Mouse (Mus musculus) intestine, postnatal 0 days (tissue): ENCODE measurements around the gene Tepsin. TPM values are rescaled to one million over a fixed set of nuclear protein-coding genes. Genes with fewer than 3 reads are reported as not detected.

Source experiments
- ATAC-seq: fragments of 200-750 bp; cut with Nextera tagmentation; 2 replicates; pipeline ENCODE4 v1.8.0; 2017; ENCODE audit warnings: mild to moderate bottlenecking, moderate TSS enrichment, moderate library complexity
- H3K27ac ChIP-seq: fragments of 300-500 bp; sonication (generic); 2 replicates; pipeline ENCODE4 v1.5.1; 2014; ENCODE audit warnings: mild to moderate bottlenecking, low read depth, low read length, moderate library complexity
- H3K27me3 ChIP-seq: fragments of 300-500 bp; sonication (generic); replicated peaks from 2 replicates; pipeline ENCODE4 v1.6.1; 2014; ENCODE audit warnings: low read length, mixed read lengths; ENCODE audit not compliant: control insufficient read depth, insufficient read depth
- H3K36me3 ChIP-seq: fragments of 300-500 bp; sonication (generic); 2 replicates; pipeline ENCODE4 v1.6.1; 2014; ENCODE audit warnings: mild to moderate bottlenecking, moderate library complexity; ENCODE audit not compliant: control insufficient read depth, insufficient read depth
- H3K4me1 ChIP-seq: fragments of 300-500 bp; sonication (generic); replicated peaks from 2 replicates; pipeline ENCODE4 v1.6.1; 2014; ENCODE audit warnings: antibody characterized with exemption, low read length, mixed read lengths; ENCODE audit not compliant: control insufficient read depth, insufficient read depth
- H3K4me2 ChIP-seq: fragments of 300-500 bp; sonication (generic); replicated peaks from 2 replicates; pipeline ENCODE4 v1.6.1; 2014; ENCODE audit warnings: low read depth, mild to moderate bottlenecking, moderate library complexity
- H3K4me3 ChIP-seq: fragments of 300-500 bp; sonication (generic); 2 replicates; pipeline ENCODE4 v1.5.1; 2014; ENCODE audit warnings: low read depth, low read length
- H3K9ac ChIP-seq: fragments of 300-500 bp; sonication (generic); 2 replicates; pipeline ENCODE4 v1.6.1; 2014; ENCODE audit warnings: mild to moderate bottlenecking, low read depth, low read length
- H3K9me3 ChIP-seq: fragments of 300-500 bp; sonication (generic); 2 replicates; pipeline ENCODE4 v1.6.1; 2016; ENCODE audit warnings: mixed run types; ENCODE audit not compliant: control insufficient read depth
- CTCF ChIP-seq: sonication (generic); IDR thresholded peaks from 2 replicates; pipeline ENCODE4 v1.5.1; 2016; ENCODE audit warnings: low read depth, mild to moderate bottlenecking, control low read depth, antibody characterized with exemption, moderate library complexity
- WGBS: fragments of 180-500 bp; shearing (Covaris S2); extraction: QIAGEN DNeasy Blood & Tissue Kit; methylation state at CpG from one replicate; pipeline ENCODE4 v1.1.7; 2014; 5-methylcytosine and 5-hydroxymethylcytosine counted together
- polyA plus RNA-seq: library from polyadenylated mRNA; unstranded; fragments of >200 nt; fragmentation: Nextera tagmentation; extraction: Ambion mirVana; gene quantifications from 2 replicates; pipeline ENCODE4 v1.2.1, GENCODE M21; 2015

Gene Tepsin
- polyA plus RNA-seq, 1 experiment from 2014 or later, result 13.5 TPM

DNA sequence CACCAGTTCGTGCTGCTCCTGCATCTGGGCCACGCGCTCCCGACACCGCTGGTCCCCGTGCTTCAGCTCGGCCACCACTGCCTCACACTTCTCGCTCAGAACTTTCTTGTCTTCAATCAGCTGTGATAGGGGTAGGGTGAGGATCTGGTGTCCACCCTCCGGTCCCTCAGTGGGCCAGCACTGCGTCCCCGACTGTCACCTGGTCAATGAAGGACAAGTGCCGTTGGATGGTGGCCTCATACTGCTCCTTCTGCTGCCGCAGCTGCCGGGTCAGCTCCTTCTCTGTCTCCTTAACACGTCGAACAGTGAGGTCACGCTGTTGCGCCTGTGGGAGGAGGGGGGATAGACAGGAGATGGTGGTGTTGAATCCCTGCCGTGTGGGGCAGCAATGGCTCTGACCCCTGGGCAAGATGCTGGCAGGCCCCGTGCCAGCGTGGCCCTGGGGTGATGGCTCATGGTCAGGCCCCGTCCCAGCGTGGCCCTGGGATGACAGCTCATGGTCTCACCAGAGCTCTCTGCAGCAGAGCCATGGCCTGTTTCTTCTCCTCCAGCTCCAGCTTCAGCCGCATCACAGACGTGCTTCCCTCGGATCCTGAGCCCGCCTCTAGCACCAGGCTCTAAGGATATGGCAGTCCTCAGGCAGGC is 28.1 kb downstream of the Tepsin start:
- 94% methylated on average over 27 of the region's 27 CpGs for WGBS
- TF ChIP-seq CTCF, result no peak
- Histone ChIP-seq H3K4me1 (no peaks in the 10 kb centered on the region), H3K9ac (no peak overlapping the region), H3K9me3 (no peaks in the 10 kb centered on the region), H3K36me3 (peaks cover 60% of the 10 kb centered on the region; the same call in 1 of the 2 replicates), H3K27me3 (no peaks in the 10 kb centered on the region), H3K27ac (no peak overlapping the region), H3K4me2 (no peak overlapping the region), H3K4me3 (no peak overlapping the region)
- no peak for ATAC-seq

DNA sequence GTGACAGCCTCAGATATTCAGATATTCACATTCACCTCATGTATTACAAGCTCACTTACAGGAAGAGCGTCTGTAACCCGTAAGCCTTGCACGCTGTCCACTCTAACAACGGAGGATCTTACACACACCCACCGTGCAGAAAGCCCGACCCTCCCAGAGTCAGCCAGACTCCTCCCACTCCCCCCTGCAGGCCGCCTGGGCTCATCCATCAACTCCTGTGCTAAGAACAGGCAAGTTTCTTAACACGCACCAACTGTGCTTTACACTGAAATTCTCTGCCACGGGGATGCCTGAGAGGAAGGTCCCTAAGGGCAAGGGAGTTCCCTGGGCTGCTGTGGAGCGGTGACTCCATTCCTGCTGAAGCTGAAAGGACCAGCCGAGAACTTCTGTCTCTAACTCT is 29.3 kb downstream of the Tepsin start:
- Histone ChIP-seq H3K4me2 (no peak overlapping the region), H3K27me3 (no peaks in the 10 kb centered on the region), H3K4me1 (no peaks in the 10 kb centered on the region), H3K4me3 (no peak overlapping the region), H3K36me3 (peaks cover 66% of the 10 kb centered on the region; the same call in 1 of the 2 replicates), H3K27ac (no peak overlapping the region), H3K9me3 (no peaks in the 10 kb centered on the region), H3K9ac (no peak overlapping the region)
- ATAC-seq, result no peak
- 56% methylated on average over 11 of the region's 11 CpGs for WGBS
- no peak for TF ChIP-seq CTCF

DNA sequence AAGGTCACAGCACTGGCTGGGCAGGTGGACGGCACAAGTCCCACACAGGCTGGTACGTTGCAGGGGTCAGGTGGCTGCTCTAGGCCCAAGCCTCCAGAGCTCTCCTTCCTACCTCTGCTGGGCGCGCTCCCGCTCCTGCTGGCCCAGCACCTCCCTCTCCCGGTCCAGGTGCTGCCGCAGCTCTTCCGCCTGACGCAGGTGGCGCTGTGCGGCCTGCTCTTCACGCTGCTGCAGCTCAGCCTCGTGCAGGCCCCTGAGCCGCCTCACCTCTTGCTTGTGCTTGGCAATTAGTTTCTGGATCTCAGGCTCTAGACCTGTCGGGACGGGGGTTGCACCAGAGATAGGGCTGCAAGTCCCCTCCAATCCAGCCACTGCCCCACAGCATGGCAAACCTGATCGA is 30.7 kb downstream of the Tepsin start:
- Histone ChIP-seq H3K27me3 (no peaks in the 10 kb centered on the region), H3K4me1 (no peaks in the 10 kb centered on the region), H3K36me3 (peaks cover 67% of the 10 kb centered on the region; the same call in 1 of the 2 replicates), H3K4me2 (no peak overlapping the region), H3K27ac (no peak overlapping the region), H3K4me3 (no peak overlapping the region), H3K9me3 (no peaks in the 10 kb centered on the region), H3K9ac (no peak overlapping the region)
- WGBS, result 53% methylated on average over 17 of the region's 17 CpGs
- peak; percentile 25; the same call in 1 of the 2 replicates for ATAC-seq
- TF ChIP-seq CTCF, result peak; percentile 67

DNA sequence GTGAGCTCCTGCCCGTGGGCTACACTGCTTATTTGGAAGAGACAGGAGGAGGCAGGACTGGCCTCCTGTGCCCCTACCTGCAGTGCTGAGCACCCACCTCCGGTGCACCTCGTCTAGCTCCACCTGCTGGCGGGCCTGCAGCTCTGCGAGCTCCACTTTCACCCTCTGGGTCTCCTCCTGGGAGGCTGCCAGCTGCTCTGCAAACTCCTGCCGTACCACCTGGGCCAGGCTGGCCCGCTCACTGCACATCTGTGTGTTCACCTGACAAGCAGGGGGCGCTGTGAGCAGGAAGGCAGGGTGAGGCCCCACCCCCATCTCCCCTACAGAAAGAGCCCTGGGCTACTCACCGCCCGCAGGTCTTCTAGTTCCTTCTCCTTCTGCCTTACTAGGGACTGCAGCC is 33.2 kb downstream of the Tepsin start:
- Histone ChIP-seq H3K4me3 (no peak overlapping the region), H3K4me1 (no peaks in the 10 kb centered on the region), H3K36me3 (peaks cover 43% of the 10 kb centered on the region; the same call in 1 of the 2 replicates), H3K9me3 (no peaks in the 10 kb centered on the region), H3K27ac (no peak overlapping the region), H3K9ac (no peak overlapping the region), H3K4me2 (no peak overlapping the region), H3K27me3 (no peaks in the 10 kb centered on the region)
- peak; percentile 30; the same call in 1 of the 2 replicates for ATAC-seq
- WGBS, result 36% methylated on average over 10 of the region's 10 CpGs
- TF ChIP-seq CTCF, result peak; percentile 88

DNA sequence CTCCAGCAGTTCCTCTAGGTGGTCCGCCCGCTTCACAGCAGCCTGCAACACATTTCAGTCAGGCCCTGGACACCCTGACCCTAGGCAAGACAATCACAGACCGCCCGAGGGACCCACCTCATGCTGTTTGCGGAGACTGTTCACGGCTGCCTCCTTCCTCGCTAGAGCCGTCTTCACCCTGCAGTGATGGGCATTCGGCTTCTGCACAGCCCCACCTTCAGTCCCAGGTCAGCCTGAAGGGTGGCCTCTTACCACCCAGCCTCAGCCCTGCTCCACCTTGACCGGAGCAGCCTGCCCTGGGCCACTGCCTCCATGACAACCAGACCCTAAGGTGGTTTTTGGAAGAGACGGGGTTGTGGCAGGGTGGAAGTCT is 33.9 kb downstream of the Tepsin start:
- no peak overlapping the region for H3K4me2 ChIP-seq
- TF ChIP-seq CTCF, result no peak
- H3K27me3 ChIP-seq, result no peaks in the 10 kb centered on the region
- H3K9me3 ChIP-seq, result no peaks in the 10 kb centered on the region
- no peaks in the 10 kb centered on the region for H3K4me1 ChIP-seq
- H3K4me3 ChIP-seq, result no peak overlapping the region
- WGBS, result 93% methylated on average over 11 of the region's 11 CpGs
- no peak overlapping the region for H3K9ac ChIP-seq
- H3K27ac ChIP-seq, result no peak overlapping the region
- peaks cover 37% of the 10 kb centered on the region; the same call in 1 of the 2 replicates for H3K36me3 ChIP-seq
- no peak for ATAC-seq

DNA sequence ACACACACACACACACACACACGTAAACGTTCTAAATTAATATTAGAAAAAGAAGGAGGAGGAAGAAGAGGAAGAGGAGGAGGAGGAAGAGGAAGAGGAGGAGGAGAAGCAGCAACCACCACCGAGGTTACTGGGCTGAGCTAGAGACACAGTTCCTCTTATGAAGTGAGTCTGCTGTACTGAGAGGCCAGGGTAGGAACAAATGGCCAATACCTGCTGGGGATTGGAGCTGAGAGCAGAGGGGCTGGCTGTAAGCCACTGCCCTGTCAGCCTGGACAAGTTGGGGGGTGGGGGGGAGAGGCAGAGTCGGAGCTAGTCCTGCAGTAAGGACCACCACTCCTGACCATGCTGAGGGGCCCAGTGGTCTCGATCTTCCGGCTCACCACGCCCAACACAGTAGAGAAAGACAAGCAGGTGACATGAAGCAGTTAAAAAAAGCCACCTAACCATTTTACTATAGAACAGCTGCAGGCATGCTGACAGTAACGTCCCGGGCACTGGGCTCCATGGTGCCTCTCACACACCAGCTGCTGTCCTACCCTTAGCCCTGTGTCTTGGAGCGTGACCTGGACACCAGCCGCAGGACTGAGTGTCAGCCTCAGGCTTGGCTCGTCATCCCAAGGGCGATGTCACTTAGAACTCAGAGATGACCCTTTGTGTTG is 34.4 kb downstream of the Tepsin start:
- H3K9me3 ChIP-seq, result no peaks in the 10 kb centered on the region
- no peak for ATAC-seq
- no peak overlapping the region for H3K4me2 ChIP-seq
- TF ChIP-seq CTCF, result no peak
- 89% methylated on average over 13 of the region's 13 CpGs for WGBS
- H3K4me3 ChIP-seq, result no peak overlapping the region
- peaks cover 36% of the 10 kb centered on the region; the same call in 1 of the 2 replicates for H3K36me3 ChIP-seq
- no peak overlapping the region for H3K27ac ChIP-seq
- no peak overlapping the region for H3K9ac ChIP-seq
- no peaks in the 10 kb centered on the region for H3K27me3 ChIP-seq
- H3K4me1 ChIP-seq, result no peaks in the 10 kb centered on the region
